Mouse (Mus musculus) brain, embryonic 18.5 days (tissue): Measurements from ENCODE around the gene Slc12a5.

Experiments used
- DNase-seq: peaks from one replicate; pipeline ENCODE4 v3.0.0-alpha.2; 2012; ENCODE audit warnings: low read depth, low spot score

The Slc12a5 gene

GRCm38 (mm10) chr2:165027163-165027562 is 66.6 kb downstream of the Slc12a5 start:
- DNase-seq: no peak

GRCm38 (mm10) chr2:165032533-165032932 is 71.9 kb downstream of the Slc12a5 start:
- DNase-seq: no peak

GRCm38 (mm10) chr2:165033306-165033705 is 72.7 kb downstream of the Slc12a5 start:
- DNase-seq: no peak

- peak; percentile 94 for DNase-seq
Measured at GRCm38 (mm10) chr2:165034131-165035057, 73.8 kb downstream of the Slc12a5 start, which contains the start of gene Ncoa5. Ncoa5 (minus strand) TSS chr2:165034867.

DNA sequence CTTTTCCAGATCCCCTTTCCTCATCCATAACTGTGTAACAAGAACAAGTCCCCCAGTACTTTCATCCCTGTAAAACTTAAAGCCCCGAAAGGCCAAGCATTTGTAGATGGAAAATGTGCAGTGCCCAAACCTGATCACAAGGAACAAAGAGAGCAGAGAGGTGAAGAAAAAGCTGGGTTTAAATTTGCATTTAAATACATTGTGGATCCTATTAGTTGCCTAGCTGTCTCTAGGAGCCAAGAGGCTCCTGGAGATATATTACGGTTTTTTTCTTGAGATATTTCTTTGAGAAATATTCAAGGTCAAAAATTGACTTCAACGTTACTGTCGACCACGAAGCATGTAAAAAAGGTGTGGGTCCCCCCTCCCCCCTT is 74.4 kb downstream of the Slc12a5 start:
- DNase-seq: no peak

- no peak for DNase-seq
Measured at GRCm38 (mm10) chr2:165037415-165037814, 76.8 kb downstream of the Slc12a5 start.

DNA sequence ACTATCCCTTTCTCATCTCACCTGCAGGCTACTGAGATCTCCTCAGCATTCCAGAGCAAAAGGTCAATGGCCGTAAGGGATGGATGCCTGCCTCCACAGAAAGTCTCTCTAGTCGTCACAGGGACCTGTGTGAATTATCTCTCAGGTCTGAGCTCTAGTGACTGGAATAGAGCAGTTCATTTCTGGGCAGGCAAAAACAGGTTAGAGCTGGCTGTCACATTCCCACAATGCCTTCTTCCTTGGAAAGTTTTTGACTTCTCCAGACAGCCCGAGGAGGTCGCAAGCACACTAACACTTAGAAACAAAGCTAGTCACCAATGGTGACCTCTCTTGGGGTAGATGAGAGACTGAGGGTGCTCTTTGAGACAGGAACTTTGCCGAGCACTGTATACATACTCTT is 81.5 kb downstream of the Slc12a5 start:
- no peak for DNase-seq

DNA sequence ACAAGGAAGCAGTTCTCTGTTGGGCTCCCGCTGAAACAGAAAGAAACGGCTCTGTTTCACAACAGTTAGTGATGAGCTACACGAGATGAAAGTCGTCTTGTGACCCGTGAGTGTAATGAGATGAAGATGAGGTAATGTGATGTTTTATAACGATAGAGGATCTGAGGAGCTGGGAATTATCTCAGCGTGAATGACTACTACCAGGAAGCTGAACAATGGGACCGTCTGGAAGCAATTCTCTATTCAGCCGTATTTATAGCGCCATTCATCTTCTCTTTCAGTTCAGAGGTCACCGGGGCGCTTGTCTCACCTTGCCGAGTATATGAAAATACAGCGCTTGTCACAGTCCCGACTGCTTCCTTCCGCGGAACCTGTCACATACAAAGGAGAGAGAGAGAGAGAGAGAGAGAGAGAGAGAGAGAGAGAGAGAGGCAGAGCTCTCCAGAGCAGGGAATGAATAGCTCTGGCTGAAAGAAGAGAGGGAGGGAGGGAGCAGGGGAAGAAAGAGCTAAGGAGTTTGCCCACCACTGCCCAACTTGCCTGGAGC is 82.6 kb downstream of the Slc12a5 start:
- peak; percentile 47 for DNase-seq

GRCm38 (mm10) chr2:165043729-165044128 is 83.1 kb downstream of the Slc12a5 start:
- no peak for DNase-seq

GRCm38 (mm10) chr2:165049044-165049443 is 88.4 kb downstream of the Slc12a5 start:
- DNase-seq: no peak
